Mouse (Mus musculus) frontal cortex, postnatal 14 days (tissue): Measurements from ENCODE around the gene Col7a1.
A peak's percentile ranks its signal among the peaks of the same experiment; 100 is the strongest.

Experiments
- DNase-seq, 2 experiments: peaks; one replicate each; pipeline ENCODE4 v3.0.0; 2022; ENCODE audit warnings: low spot score in 2 of 2

The Col7a1 gene

DNA sequence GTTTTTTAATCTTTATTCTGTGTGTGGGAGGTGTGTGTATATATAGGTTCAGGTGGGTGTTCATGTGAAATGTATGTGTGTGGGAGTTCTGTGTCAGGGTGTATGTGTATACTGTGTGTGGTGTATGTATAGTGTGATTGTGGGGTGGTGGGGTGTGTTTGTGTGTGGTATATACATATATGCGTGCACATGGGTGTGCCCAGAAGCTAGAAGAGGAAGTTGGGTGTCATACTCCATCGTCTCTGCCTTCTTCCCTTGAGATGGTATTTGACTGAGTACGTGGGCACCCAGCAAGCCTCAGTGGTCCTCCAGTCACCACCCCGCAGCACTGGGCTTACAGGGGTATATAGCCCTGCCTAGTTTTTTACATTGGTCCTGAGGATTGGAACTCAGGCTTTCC lies 68.0 kb downstream of the Col7a1 start:
- DNase-seq: peak in 1 of 2 experiments; percentile 2

DNA sequence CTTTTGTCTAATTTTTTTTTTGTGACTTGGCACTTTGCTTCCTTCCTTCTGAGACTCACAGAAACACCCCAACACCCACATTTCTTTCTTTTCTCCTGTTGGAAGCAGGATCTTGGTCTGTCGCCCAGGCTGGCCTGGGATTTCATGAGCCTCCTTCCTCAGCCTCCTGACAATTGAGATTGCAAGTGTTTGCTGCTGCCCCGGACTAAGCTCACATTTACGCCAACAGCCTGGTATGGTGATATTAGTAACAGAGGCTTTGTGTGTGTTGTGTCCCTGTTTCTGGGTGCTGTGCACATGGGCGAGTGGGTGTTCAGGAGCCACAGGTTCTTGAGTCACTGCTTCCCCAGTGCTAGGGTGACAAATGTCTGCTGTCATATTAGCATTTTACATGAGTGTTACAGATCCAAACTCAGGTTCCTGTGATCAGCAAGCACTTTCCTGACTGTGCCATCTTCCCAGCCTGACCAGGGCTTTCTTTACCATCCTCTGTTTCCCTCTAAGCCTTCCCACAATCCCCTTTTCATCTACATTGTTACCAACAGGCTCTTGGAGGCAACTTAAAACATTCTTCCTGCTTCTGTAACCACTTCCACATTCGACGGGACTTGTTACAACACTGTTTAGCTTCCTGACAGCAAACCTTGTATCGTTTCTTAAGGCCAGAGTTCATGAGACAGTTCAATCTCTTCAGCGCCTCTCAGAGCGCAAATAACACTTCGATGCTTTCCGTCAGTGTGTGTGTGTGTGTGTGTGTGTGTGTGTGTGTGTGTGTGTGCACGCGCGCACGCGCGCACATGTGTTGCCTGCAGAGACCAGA lies 69.7 kb downstream of the Col7a1 start:
- DNase-seq: peak in 1 of 2 experiments; percentile 22

DNA sequence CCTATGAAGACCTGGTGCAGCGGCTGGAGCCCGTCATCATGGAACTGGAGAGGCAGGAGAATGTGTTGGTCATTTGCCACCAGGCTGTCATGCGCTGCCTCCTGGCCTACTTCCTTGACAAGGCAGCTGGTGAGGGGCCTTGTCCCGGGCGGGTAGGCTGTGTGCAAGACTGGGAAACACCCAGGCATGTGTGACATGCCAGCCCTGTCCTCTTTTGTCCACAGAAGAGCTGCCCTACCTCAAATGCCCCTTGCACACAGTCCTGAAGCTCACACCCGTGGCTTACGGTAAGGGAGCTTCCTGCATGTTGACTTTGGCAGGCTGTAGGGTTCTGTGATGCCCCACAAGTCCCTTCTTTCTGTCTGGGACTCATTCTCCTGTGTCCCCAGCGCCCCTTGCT lies 74.1 kb downstream of the Col7a1 start:
- no peak for DNase-seq

DNA sequence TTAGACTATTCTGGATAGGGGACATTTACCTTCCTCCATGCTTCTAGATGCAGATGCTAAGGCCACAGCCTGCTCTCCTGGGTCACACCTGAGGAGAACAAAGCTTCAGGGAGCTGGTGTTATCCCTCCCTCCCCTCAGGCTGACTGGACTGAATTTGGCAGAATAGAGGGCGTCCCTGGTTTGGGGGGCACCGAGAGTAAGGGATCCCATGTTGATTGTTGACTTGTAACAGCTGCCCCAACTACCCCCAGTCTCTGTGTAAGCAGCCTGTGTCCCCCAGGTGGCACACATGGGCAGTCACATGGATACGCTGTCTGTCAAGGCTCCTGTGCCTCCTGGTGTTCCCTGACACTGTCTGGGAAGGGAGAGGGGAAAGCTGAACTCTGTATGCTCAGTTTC lies 75.0 kb downstream of the Col7a1 start:
- peak in 1 of 2 experiments; percentile 2 for DNase-seq

DNA sequence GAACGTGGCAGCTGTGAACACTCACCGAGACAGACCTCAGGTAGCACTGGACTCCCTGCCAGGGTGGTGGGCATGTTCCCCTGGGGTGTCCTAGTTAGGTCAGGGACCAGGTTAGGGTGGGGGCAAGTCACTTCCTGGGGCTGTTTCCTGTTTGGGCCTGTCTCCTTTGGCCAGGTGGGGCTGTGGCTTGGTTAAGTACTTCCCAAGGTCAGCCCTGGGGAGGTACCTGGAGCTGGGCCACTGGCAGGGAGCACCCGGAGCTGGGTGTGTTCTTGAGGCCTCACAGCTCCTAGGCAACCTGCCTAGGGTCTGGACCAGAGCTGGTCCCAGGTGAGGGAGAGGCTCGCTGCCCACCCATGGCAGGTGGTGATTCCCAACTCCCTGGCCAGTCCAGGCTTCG lies 75.5 kb downstream of the Col7a1 start:
- no peak for DNase-seq

DNA sequence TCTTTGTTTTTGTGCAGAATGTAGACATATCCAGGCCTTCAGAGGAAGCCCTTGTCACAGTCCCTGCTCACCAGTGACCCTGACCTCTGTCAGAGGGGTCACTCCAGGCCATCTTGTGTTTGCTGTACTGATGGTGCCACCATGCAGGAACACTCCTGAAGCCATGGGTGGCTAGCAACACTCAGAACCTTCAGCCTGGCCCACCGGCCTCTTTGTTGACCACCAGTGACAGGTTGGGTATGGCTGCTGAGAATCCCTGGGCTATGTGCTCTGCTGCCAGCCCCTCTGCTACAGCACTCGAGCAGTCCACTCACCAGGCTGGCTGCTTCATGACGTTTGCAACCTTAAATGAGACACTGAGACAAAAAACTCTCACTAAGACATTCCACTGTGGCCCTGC lies 76.9 kb downstream of the Col7a1 start:
- no peak for DNase-seq

DNA sequence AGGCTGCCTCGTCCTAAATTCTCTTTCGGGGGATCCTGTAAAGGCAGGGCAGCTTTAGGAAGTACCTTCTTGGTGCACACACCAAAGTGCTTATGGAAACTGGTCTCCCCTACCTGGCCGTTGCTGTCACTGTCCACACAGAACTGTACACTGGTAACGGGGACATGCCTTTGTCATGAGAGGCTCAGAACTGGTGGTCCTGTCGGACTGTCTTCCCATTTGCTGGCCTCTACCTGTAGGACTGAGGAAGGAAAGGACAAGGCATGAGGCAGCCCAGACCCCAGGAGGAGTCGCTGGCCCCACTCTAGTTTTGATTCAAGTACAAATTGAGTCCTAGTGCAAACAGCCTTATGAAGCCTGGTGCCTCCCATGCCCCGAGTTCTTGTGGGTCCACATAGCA lies 77.6 kb downstream of the Col7a1 start:
- DNase-seq: peak in 1 of 2 experiments; percentile 1

DNA sequence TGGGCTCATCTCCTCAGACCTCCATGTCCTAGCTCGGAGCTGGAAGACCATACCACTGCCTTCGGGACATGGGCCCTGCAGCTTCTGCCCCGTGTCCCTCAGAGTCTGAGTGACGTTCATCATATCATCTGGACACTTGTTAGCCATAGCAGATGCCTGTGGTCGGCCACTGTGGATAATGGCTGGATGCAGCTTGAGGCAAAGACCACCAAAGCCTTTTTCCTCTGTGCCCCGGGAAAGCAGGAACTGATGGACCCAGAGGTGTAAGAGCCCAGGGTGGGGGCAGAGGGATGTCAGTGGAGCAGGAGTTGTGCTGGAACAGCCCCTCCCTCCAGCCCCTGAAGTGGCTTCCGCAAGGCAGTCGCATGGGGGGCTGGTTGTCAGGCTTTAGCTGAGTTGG lies 78.3 kb downstream of the Col7a1 start:
- DNase-seq: no peak

DNA sequence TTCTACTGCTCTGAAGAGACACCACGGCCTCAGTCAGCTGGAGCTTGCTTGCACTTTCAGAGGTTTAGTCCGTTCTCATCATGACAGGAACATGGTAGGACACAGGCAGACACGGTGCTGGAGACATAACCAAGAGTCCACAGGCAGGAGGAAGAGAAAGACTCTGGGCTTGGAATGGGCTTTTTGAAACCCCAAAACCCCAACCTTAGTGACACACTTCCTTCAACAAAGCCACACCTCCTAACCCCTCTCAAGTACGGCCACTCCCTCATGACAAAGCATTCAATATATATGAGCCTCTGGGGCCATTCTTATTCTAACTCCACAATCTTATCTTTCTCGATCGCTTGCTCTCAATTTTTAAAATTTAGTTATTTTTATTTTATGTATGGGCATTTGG lies 79.0 kb downstream of the Col7a1 start:
- no peak for DNase-seq
